Mouse (Mus musculus): ENCODE measurements around the gene Hsp90aa1. TPM values are rescaled to one million over a fixed set of nuclear protein-coding genes. Genes with fewer than 3 reads are reported as not detected.

The Hsp90aa1 gene
- polyA plus RNA-seq, 1 experiment from 2014 or later, result 662 TPM

Small RNA genes lying within 50 kb of the gene (microRNA-seq; reads per million reads assigned to microRNA genes)
- gene Gm27299, result not detected

Other genes with a start within 250 kb of the Hsp90aa1 start
- 48.2 and 61.5 TPM in 2 replicates for gene Dync1h1, start 101.3 kb downstream of the Hsp90aa1 start, polyA plus RNA-seq (2016; fragmentation: Nextera tagmentation; extraction: Ambion mirVana)
- not detected in 2 replicates for gene 1700001K19Rik, start 20.1 kb downstream of the Hsp90aa1 start, polyA plus RNA-seq (2016; fragmentation: Nextera tagmentation; extraction: Ambion mirVana)
- gene Wdr20, start 35.2 kb upstream of the Hsp90aa1 start, polyA plus RNA-seq (2016; fragmentation: Nextera tagmentation; extraction: Ambion mirVana), result 16.4 and 16.8 TPM in 2 replicates
- gene Mok, start 138.2 kb upstream of the Hsp90aa1 start, polyA plus RNA-seq (2016; fragmentation: Nextera tagmentation; extraction: Ambion mirVana), result 2.9 and 4.0 TPM in 2 replicates
- 3.9 and 5.4 TPM in 2 replicates for gene Zfp839, start 147.5 kb upstream of the Hsp90aa1 start, polyA plus RNA-seq (2016; fragmentation: Nextera tagmentation; extraction: Ambion mirVana)
- gene Cinp, start 186.4 kb upstream of the Hsp90aa1 start, polyA plus RNA-seq (2016; fragmentation: Nextera tagmentation; extraction: Ambion mirVana), result 63.3 and 66.7 TPM in 2 replicates
- 3.8 and 4.5 TPM in 2 replicates for gene Tecpr2, start 186.5 kb upstream of the Hsp90aa1 start, polyA plus RNA-seq (2016; fragmentation: Nextera tagmentation; extraction: Ambion mirVana)